Mouse (Mus musculus): ENCODE results near the gene Myf6.

Myf6 gene

GRCm38 (mm10) chr10:107494568-107494967 lies at the start of gene Myf6:
TSS of gene Myf6 (minus strand) at chr10:107494737.
- DNase-seq (ENCODE audit: low spot score) = no peak

- DNase-seq (ENCODE audit: low spot score) = no peak
These were observed 48.5 kb upstream of the Myf6 start for GRCm38 (mm10) chr10:107543026-107543425.

GRCm38 (mm10) chr10:107528758-107529157 lies 34.2 kb upstream of the Myf6 start:
- no peak for DNase-seq (ENCODE audit: low spot score)

- DNase-seq (ENCODE audit: low spot score) = no peak
These were observed 24.7 kb upstream of the Myf6 start for GRCm38 (mm10) chr10:107519216-107519615.

- DNase-seq (ENCODE audit: low spot score) = no peak
These were observed 22.1 kb upstream of the Myf6 start for GRCm38 (mm10) chr10:107516641-107517040.

GRCm38 (mm10) chr10:107514735-107515134 lies 20.2 kb upstream of the Myf6 start:
- no peak for DNase-seq (ENCODE audit: low spot score)

- no peak for DNase-seq (ENCODE audit: low spot score)
These were observed 11.9 kb upstream of the Myf6 start for GRCm38 (mm10) chr10:107506397-107506796.

GRCm38 (mm10) chr10:107503430-107503829 lies 8.9 kb upstream of the Myf6 start:
- peak; percentile 31 for DNase-seq (ENCODE audit: low spot score)

GRCm38 (mm10) chr10:107502193-107502592 lies 7.7 kb upstream of the Myf6 start:
- DNase-seq (ENCODE audit: low spot score) = no peak

GRCm38 (mm10) chr10:107499656-107500055 lies 5.1 kb upstream of the Myf6 start:
- DNase-seq (ENCODE audit: low spot score) = no peak

GRCm38 (mm10) chr10:107496402-107496801 lies 1.9 kb upstream of the Myf6 start:
- DNase-seq (ENCODE audit: low spot score) = no peak

- DNase-seq (ENCODE audit: low spot score) = no peak
These were observed 710 bp downstream of the Myf6 start for GRCm38 (mm10) chr10:107493580-107494474.

- no peak for DNase-seq (ENCODE audit: low spot score)
These were observed 1.5 kb downstream of the Myf6 start for GRCm38 (mm10) chr10:107492867-107493579.

GRCm38 (mm10) chr10:107488654-107489315 lies 5.8 kb downstream of the Myf6 start:
- no peak for DNase-seq (ENCODE audit: low spot score)

GRCm38 (mm10) chr10:107486770-107487169 lies 7.8 kb downstream of the Myf6 start:
- DNase-seq (ENCODE audit: low spot score) = no peak

- DNase-seq (ENCODE audit: low spot score) = no peak
These were observed 8.7 kb downstream of the Myf6 start, which contains the start of gene Myf5 for GRCm38 (mm10) chr10:107485870-107486269. TSS of gene Myf5 (minus strand) at chr10:107486134.

GRCm38 (mm10) chr10:107484050-107484449 lies 10.5 kb downstream of the Myf6 start:
- no peak for DNase-seq (ENCODE audit: low spot score)

- no peak for DNase-seq (ENCODE audit: low spot score)
These were observed 21.0 kb downstream of the Myf6 start for GRCm38 (mm10) chr10:107473497-107473896.

GRCm38 (mm10) chr10:107471712-107472111 lies 22.8 kb downstream of the Myf6 start:
- no peak for DNase-seq (ENCODE audit: low spot score)

GRCm38 (mm10) chr10:107467819-107468218 lies 26.7 kb downstream of the Myf6 start:
- no peak for DNase-seq (ENCODE audit: low spot score)

- peak; percentile 94 for DNase-seq (ENCODE audit: low spot score)
These were observed 44.8 kb downstream of the Myf6 start for GRCm38 (mm10) chr10:107449496-107450330.

Data from adipocyte (in vitro differentiated cells).